Mouse (Mus musculus) heart, adult 10 weeks (tissue): ENCODE measurements around the gene Selenoi. TPM values are rescaled to one million over a fixed set of nuclear protein-coding genes. Genes with fewer than 3 reads are reported as not detected.

Source experiments
- polyA plus RNA-seq: library from polyadenylated mRNA; stranded (reverse); fragments of 350-450 nt; fragmentation: Illumina TruSeq; extraction: RNeasy Lipid Tissue Mini Kit (QIAGEN cat#74804); gene quantifications from one replicate; pipeline ENCODE4 v1.2.3, GENCODE M21; 2014; ENCODE audit warnings: low read depth, low replicate concordance

Gene Selenoi
- polyA plus RNA-seq = 10.6 TPM

GRCm38 (mm10) chr5:30232271-30232971 is at the start of gene Selenoi:
Selenoi (plus strand) TSS chr5:30232581.

GRCm38 (mm10) chr5:30205493-30205892 is 26.9 kb upstream of the Selenoi start, which contains the start of gene Adgrf3:
Adgrf3 (minus strand) TSS chr5:30205722.

GRCm38 (mm10) chr5:30281291-30281732 is 48.9 kb downstream of the Selenoi start, which contains the start of gene Drc1:
Drc1 (plus strand) TSS chr5:30281388.

Other genes starting within 250 kb of the Selenoi start
- not detected for gene Il6, start 219.5 kb upstream of the Selenoi start, polyA plus RNA-seq
- gene Tyms, start 159.0 kb upstream of the Selenoi start, polyA plus RNA-seq = 2.3 TPM
- gene Garem2, start 127.4 kb upstream of the Selenoi start, polyA plus RNA-seq = not detected
- not detected for gene 3110082J24Rik, start 126.5 kb upstream of the Selenoi start, polyA plus RNA-seq
- 1,067 TPM for gene Hadha, start 77.4 kb upstream of the Selenoi start, polyA plus RNA-seq
- 2,267 TPM for gene Hadhb, start 77.3 kb upstream of the Selenoi start, polyA plus RNA-seq
- not detected for gene Adgrf3, start 26.9 kb upstream of the Selenoi start, polyA plus RNA-seq
- gene Drc1, start 48.8 kb downstream of the Selenoi start, polyA plus RNA-seq = not detected
- not detected for gene Otof, start 229.4 kb downstream of the Selenoi start, polyA plus RNA-seq
- not detected for gene 1700001C02Rik, start 233.5 kb downstream of the Selenoi start, polyA plus RNA-seq